Mouse (Mus musculus) neural tube, embryonic 13.5 days (tissue): Measurements from ENCODE around the gene Dusp15. TPM values are rescaled to one million over a fixed set of nuclear protein-coding genes. Genes with fewer than 3 reads are reported as not detected.

Experiments used
- ATAC-seq: fragments of 200-750 bp; cut with Nextera tagmentation; 2 replicates; pipeline ENCODE4 v1.8.0; 2017; ENCODE audit warnings: low read depth, mild to moderate bottlenecking, moderate TSS enrichment, moderate library complexity
- H3K27ac ChIP-seq: fragments of 300-500 bp; sonication (generic); replicated peaks from 2 replicates; pipeline ENCODE4 v1.5.1; 2015; ENCODE audit warnings: moderate library complexity, mild to moderate bottlenecking, inconsistent platforms
- H3K27me3 ChIP-seq: fragments of 300-500 bp; sonication (generic); 2 replicates; pipeline ENCODE4 v1.6.1; 2015; ENCODE audit warnings: mild to moderate bottlenecking, inconsistent platforms
- H3K36me3 ChIP-seq: fragments of 300-500 bp; sonication (generic); 2 replicates; pipeline ENCODE4 v1.6.1; 2015; ENCODE audit warnings: mild to moderate bottlenecking, inconsistent platforms
- H3K4me1 ChIP-seq: fragments of 300-500 bp; sonication (generic); replicated peaks from 2 replicates; pipeline ENCODE4 v1.6.1; 2015; ENCODE audit warnings: inconsistent platforms
- H3K4me2 ChIP-seq: fragments of 300-500 bp; sonication (generic); 2 replicates; pipeline ENCODE4 v1.6.1; 2015; ENCODE audit warnings: inconsistent platforms, mild to moderate bottlenecking, moderate library complexity
- H3K4me3 ChIP-seq: fragments of 300-500 bp; sonication (generic); 2 replicates; pipeline ENCODE4 v1.5.1; 2015; ENCODE audit warnings: mild to moderate bottlenecking, inconsistent platforms
- H3K9ac ChIP-seq: fragments of 300-500 bp; sonication (generic); 2 replicates; pipeline ENCODE4 v1.6.1; 2015; ENCODE audit warnings: moderate library complexity, mild to moderate bottlenecking, inconsistent platforms
- H3K9me3 ChIP-seq: fragments of 300-500 bp; sonication (generic); 2 replicates; pipeline ENCODE4 v1.6.1; 2016; ENCODE audit warnings: inconsistent platforms
- WGBS: fragments of 180-500 bp; shearing (Covaris S2); methylation state at CpG from one replicate; pipeline ENCODE4 v1.1.7; 2015; 5-methylcytosine and 5-hydroxymethylcytosine counted together
- polyA plus RNA-seq: library from polyadenylated mRNA; unstranded; fragments of >200 nt; fragmentation: Nextera tagmentation; extraction: Ambion mirVana; gene quantifications from 2 replicates; pipeline ENCODE4 v1.2.1, GENCODE M21; 2015

The Dusp15 gene
- polyA plus RNA-seq, 1 experiment from 2014 or later: 9.9 TPM

GRCm38 (mm10) chr2:152899011-152899410 is 52.5 kb downstream of the Dusp15 start:
- 84% methylated on average over 6 of the region's 6 CpGs for WGBS
- ATAC-seq: no peak
- Histone ChIP-seq H3K36me3 (peaks cover 14% of the 10 kb centered on the region), H3K27me3 (no peaks in the 10 kb centered on the region), H3K4me1 (no peaks in the 10 kb centered on the region; the same call in 1 of the 2 replicates), H3K9ac (no peak overlapping the region), H3K27ac (no peak overlapping the region), H3K4me2 (no peak overlapping the region), H3K4me3 (no peak overlapping the region), H3K9me3 (no peaks in the 10 kb centered on the region)

DNA sequence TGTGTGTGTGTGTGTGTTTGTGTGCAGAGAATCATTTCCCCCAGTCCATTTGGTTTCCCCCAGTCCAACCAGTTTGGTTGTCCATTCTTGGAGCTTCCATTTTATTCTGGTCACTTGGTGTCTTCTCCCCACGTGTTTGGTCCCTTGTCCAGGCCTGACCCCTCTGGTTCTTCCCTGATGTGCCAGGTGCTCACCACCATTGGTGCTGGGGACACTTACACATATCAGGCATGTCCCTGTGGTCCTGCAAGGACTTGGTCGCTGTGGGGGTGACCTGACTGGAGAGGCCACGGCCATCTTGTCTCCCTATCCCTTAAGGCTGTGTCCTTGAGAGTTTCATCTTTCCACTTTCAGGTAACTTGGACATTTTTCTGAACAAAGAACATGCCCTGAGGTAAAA is 54.6 kb downstream of the Dusp15 start:
- no peaks in the 10 kb centered on the region for H3K27me3 ChIP-seq
- H3K36me3 ChIP-seq: peaks cover 34% of the 10 kb centered on the region
- no peak for ATAC-seq
- H3K4me2 ChIP-seq: no peak overlapping the region
- no peaks in the 10 kb centered on the region; the same call in 1 of the 2 replicates for H3K4me1 ChIP-seq
- WGBS: 86% methylated on average over 3 of the region's 3 CpGs
- H3K27ac ChIP-seq: no peak overlapping the region
- no peak overlapping the region for H3K4me3 ChIP-seq
- no peaks in the 10 kb centered on the region for H3K9me3 ChIP-seq
- no peak overlapping the region for H3K9ac ChIP-seq

DNA sequence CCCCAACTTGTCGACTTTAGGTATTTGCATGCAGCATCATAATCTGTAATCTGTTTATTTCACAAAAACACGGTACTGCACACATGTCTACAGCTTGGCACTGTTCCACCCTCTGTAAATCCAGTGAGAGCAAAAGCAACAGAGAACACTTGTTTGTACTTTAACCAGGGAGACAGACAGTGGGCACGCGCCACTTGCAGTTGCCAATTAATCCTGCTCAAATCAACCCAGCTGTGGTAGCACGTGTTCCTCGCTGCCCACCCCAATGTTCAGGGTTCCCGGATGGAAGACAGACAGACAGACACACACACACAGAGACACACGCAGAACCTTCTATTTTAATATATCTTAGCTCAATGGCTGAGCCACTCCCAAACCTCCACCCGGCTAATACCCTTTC is 55.7 kb downstream of the Dusp15 start:
- no peak for ATAC-seq
- no peak overlapping the region for H3K4me3 ChIP-seq
- H3K27ac ChIP-seq: no peak overlapping the region
- WGBS: 91% methylated on average over 9 of the region's 9 CpGs
- H3K9me3 ChIP-seq: no peaks in the 10 kb centered on the region
- H3K9ac ChIP-seq: no peak overlapping the region
- no peaks in the 10 kb centered on the region for H3K4me1 ChIP-seq
- H3K4me2 ChIP-seq: no peak overlapping the region
- no peaks in the 10 kb centered on the region for H3K27me3 ChIP-seq
- H3K36me3 ChIP-seq: peaks cover 43% of the 10 kb centered on the region

Other genes with a start within 250 kb of the Dusp15 start
- gene Id1, start 215.4 kb downstream of the Dusp15 start, polyA plus RNA-seq: 63.6 and 68.2 TPM in 2 replicates
- gene Cox4i2, start 197.5 kb downstream of the Dusp15 start, polyA plus RNA-seq: 4.5 and 4.7 TPM in 2 replicates
- gene Bcl2l1, start 120.0 kb downstream of the Dusp15 start, polyA plus RNA-seq: 151 and 153 TPM in 2 replicates
- gene Tpx2, start 103.7 kb downstream of the Dusp15 start, polyA plus RNA-seq: 15.1 and 21.3 TPM in 2 replicates
- gene Mylk2, start 40.3 kb downstream of the Dusp15 start, polyA plus RNA-seq: not detected in 2 replicates
- gene Foxs1, start 18.5 kb downstream of the Dusp15 start, polyA plus RNA-seq: 3.5 and 3.6 TPM in 2 replicates
- gene Ttll9, start 10.8 kb upstream of the Dusp15 start, polyA plus RNA-seq: 4.3 and 4.9 TPM in 2 replicates
- 192 and 206 TPM in 2 replicates for gene Pdrg1, start 63.7 kb upstream of the Dusp15 start, polyA plus RNA-seq
- gene Xkr7, start 80.2 kb upstream of the Dusp15 start, polyA plus RNA-seq: 1.5 and 2.3 TPM in 2 replicates
- gene Ccm2l, start 114.3 kb upstream of the Dusp15 start, polyA plus RNA-seq: 2.4 and 3.4 TPM in 2 replicates
- gene Hck, start 156.8 kb upstream of the Dusp15 start, polyA plus RNA-seq: 2.3 and 3.1 TPM in 2 replicates
- 69.7 and 81.7 TPM in 2 replicates for gene Tm9sf4, start 209.6 kb upstream of the Dusp15 start, polyA plus RNA-seq